Mouse (Mus musculus): ENCODE results near the gene Tmem131l.

Gene Tmem131l

DNA sequence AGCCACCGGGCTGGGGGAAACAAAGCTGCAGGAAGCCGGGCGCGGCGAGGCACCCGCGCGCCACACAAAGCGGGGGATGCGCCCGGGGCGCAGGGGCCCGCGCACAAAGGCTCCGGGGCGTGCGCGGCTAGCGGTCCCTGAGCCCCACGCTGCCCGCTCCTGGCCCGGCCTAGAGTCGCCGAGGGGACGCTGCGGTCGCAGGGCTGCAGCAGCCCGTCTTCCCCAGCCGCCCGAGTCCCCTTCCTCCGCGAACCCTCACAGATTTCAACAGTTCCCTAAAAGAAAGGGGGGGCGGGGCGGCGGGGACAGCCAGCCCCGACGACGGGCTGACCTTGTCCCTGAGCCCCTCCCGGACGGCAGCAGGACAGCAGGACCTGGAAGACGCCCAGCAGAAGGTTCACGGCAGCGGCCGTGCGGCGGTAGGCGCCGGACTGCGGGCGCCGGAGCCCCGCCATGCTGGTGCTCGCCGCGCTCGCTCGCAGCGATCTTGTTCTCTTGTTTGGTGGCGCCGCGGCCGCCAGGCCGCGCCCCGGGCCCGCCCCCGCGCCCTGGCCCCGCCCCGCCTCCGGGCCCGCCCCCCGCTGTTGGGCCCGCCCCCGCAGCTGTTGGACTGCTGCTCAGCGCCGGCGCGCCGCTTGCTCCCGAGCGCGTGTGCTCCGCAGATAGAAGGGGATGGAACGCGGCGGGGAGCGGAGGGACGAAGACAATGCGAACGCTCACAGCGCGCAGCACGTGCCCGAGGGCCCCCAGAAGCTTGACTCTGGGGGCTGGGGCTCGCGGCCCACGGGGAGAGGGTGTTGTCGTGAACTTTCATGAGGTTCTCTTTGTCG is at the start of gene Tmem131l:
Tmem131l (minus strand) TSS at position 530 of the 830 bp plus-strand sequence.
- peak; percentile 89 for DNase-seq (ENCODE audit: inconsistent ontology term)

DNA sequence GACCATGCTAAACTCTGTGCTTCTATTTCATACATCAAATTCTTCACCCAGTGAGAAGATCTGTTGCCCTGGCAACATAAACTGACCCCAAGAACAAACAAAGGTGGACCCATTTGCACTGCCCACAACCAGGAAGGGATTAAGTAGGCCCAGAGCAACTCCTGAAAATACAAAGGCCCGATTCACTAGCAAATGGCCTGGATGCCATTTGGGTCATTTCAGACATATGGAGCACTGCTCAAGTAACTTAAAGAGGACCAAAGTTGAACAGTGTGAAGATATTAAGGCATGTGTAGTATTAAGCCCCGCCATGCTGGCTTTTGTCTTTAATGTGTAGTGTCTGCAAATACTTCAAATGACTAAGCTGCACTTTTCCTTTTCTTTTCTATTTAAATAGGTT is 46.9 kb upstream of the Tmem131l start:
- DNase-seq (ENCODE audit: inconsistent ontology term) = no peak

DNA sequence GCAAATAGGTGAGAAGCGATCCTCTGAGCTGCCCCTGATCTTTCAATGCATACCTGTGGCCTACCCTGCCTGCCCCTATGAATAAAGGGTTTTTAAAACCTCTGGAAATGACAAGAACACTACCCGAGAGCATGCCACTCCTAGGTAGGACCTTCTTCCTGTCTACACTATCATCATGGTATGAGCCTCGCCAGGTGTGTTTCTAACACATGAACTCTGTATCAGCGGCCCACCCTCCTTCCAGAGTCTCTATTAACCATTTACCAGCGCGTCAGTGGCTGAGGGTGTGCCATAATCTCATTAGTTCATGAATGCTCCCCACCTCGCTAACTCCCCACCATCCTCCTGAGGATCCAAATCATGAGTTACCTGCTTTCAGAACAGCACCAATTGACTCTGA is 46.4 kb upstream of the Tmem131l start:
- DNase-seq (ENCODE audit: inconsistent ontology term) = no peak

DNA sequence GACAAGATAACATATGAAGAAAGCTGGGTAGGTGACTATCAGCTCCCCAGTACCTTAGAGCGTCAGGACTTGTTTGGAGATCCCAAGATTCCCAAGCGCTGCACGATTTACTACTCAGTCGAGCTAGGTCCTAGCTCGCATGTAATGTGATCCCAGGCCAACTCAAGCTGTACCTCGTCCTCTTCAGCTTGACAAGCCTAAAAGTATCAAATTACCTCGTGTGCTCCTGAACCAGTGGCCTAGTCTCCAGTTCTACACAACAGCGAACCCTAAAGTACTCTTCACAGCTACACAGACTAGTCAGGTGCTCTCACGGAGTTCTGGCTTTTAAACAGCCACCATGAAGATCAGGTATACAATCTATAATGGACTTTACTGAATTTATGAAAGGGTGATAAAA is 45.5 kb upstream of the Tmem131l start:
- no peak for DNase-seq (ENCODE audit: inconsistent ontology term)

GRCm38 (mm10) chr3:84081208-84081722 is 41.3 kb upstream of the Tmem131l start:
- DNase-seq (ENCODE audit: inconsistent ontology term) = no peak

GRCm38 (mm10) chr3:84080074-84080473 is 40.1 kb upstream of the Tmem131l start:
- DNase-seq (ENCODE audit: inconsistent ontology term) = no peak

GRCm38 (mm10) chr3:84077505-84077904 is 37.5 kb upstream of the Tmem131l start:
- peak; percentile 8 for DNase-seq (ENCODE audit: inconsistent ontology term)

DNA sequence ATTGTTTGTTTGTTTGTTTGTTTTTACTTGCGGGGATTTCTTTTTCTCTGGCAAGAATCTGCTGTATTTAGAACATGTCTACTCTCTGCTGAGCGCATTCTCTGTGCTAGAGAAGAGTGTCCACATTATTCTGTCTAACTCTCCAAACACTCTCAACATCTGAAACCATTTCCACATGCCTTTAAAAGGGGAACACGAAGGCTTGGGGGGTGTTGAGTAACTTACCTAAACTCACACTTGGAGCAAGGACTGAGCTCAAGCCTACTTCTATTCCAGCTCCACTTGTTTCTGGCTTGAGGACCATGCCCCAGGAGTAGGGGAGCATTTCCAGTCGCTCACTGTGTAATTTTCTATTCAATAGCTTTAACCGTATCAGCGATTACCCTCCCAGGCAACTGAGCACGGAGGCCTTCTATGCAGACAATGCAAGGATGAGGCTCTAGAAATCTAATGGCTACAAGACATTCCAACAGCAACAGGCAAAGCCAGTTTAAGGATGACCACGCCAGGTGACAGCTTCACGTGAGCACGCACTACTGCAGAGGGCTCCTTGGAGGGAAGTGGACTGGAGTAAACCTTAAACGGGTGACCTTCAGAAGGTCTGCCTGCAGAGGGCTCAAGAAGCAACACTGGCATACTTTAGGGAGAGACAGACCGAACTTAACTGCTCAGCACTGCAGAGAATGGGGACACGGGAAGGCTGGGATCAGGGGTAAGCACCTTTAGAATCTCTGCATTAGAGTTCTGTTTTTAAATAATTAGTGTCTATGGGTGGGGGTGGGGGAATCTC is 36.8 kb upstream of the Tmem131l start:
- no peak for DNase-seq (ENCODE audit: inconsistent ontology term)

GRCm38 (mm10) chr3:84075516-84075915 is 35.5 kb upstream of the Tmem131l start:
- no peak for DNase-seq (ENCODE audit: inconsistent ontology term)

DNA sequence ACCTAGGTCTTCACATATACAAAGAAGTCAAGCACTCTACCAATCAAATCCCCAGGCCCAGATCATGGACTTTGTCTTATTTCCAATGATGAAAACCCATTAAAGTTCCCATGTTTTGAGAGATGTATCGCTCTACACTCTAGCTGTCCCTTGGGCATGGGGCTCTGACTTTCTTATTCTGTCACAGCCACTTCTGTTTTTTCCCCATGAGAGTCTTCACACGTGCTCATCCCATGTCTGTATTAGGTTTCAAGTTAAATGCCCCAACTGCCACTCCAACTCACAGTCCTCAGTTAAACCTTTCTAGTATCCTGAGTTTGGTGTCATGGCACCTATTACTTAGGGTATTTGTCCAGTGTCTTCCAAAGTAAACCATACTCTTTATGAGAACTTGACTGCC is 34.8 kb upstream of the Tmem131l start:
- no peak for DNase-seq (ENCODE audit: inconsistent ontology term)

DNA sequence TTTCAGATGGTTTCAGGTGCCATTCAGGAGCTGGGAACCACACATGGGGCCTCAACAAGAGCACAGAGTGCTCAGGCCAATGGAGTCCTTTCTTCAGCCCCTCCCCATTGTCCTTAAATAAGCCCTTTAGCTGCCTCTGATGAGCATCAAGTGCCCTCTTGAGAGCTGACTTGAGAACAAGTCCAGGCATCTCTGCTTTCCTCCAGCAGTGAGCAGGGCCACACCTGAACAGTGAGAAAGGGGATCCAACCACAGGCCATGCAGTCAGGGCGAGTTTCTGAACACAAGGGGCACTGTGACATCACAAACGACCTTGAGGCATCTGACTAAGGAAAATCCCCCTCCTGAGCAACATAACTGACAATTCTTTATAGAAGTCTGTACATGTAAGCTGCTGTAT is 31.7 kb upstream of the Tmem131l start:
- no peak for DNase-seq (ENCODE audit: inconsistent ontology term)

DNA sequence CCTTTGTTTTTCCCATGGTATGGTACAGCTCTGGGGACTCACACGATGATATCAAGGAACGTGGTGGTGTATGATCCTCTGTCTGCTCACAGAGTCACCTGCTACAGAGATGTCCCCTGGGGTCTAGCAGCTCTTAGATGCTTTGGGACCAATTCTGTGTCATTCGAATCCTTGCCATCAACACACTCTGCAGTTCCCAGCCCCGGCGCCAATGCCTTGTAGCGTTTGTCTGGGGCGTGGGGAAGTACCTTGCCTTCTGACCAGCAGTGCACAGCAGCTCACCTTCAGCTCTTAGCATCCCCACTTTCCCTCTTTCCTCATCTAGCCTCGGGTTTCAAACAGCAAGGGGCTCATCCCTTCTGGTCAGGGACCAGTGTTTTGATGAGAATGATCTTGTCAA is 30.8 kb upstream of the Tmem131l start:
- DNase-seq (ENCODE audit: inconsistent ontology term) = no peak

GRCm38 (mm10) chr3:84068831-84069709 is 29.1 kb upstream of the Tmem131l start:
- DNase-seq (ENCODE audit: inconsistent ontology term) = no peak

DNA sequence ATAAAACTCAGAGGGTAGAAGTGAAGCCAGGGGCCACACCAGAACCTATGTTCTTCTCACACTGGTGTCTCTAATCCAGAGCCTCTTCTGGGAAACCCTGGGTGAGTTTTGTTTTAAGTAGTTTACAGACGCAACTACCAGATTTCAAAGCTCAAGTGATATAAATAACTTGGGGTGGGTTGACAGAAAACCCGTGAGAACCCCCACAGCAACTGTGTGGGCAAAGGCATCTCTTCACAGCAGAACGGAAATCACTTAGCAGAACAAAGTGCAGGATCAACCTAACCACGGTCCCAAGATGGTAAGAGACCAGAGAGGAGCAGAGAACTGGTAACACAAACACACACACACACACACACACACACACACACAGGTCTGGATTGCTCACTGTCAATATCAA is 25.9 kb upstream of the Tmem131l start:
- no peak for DNase-seq (ENCODE audit: inconsistent ontology term)

- DNase-seq (ENCODE audit: inconsistent ontology term) = no peak
Observed at GRCm38 (mm10) chr3:84063369-84063914, 23.5 kb upstream of the Tmem131l start.

DNA sequence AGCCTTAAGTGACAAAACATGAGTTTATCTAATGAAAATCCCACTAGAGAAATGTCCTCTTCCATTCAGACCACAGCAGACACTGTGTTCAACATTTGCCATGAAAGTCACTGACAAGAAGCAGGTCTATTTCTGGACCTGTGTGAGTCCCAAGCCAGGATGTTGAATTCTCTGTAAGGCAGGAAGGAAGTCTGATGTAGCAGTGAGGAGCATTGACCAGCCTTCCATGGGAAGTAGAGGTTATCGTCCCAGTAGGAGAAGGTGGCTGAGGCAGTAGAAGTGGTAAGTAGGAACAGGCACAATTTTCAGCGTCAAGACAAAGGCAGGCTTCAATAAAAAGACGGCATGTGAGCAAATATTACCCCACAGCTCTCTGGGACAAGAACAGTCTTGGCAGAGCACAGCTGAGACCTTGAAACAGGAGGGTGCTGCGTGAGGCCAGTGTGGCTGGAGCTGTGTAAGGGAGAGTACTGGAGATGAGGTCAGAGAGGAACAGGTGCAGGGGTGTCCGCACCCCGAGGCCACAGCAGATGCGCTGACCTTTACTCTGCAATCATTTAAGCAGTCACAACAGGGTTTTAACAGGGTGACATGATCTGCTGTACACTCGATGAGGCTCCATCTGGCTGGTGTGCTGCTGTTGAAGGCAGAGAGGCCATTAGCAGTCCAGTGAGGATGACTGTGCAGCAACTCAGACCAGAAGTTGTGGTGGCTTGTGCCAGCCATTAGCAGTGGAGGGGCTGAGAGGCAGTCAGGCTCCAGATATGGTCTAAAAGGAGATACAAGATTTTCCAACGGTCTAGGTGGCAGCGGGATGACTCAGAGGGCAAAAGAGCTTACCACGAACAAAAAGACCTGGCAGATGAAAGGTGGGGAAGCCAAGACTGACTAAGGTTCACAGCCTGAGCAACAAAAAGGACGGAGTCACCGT is 21.8 kb upstream of the Tmem131l start:
- no peak for DNase-seq (ENCODE audit: inconsistent ontology term)

- no peak for DNase-seq (ENCODE audit: inconsistent ontology term)
Observed at GRCm38 (mm10) chr3:84060946-84061345, 21.0 kb upstream of the Tmem131l start.

- no peak for DNase-seq (ENCODE audit: inconsistent ontology term)
Observed at GRCm38 (mm10) chr3:84060128-84060527, 20.2 kb upstream of the Tmem131l start.

- DNase-seq (ENCODE audit: inconsistent ontology term) = no peak
Observed at GRCm38 (mm10) chr3:84059676-84060075, 19.7 kb upstream of the Tmem131l start.

DNA sequence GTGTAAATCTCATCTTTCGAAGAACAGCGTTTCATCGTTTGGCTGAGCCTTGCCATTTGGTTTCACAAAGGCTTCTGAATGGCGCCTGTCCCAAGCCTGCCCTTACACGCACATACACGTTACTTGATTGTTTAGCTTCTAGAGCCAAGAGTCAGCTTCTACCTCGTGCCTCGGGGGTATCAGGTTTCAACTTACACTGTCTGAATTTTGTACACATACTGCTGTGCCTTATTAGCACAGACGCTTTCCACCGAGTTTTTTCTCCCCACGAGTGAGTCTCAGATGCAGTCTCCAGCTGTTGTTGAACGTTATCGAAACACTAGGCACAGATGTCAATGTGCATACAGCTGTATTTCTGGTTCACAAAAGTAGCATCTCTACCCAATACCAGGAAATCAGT is 19.3 kb upstream of the Tmem131l start:
- DNase-seq (ENCODE audit: inconsistent ontology term) = no peak
